Mouse (Mus musculus) G1E (cell line): ENCODE results near the gene Gm13539. TPM values are rescaled to one million over a fixed set of nuclear protein-coding genes. Genes with fewer than 3 reads are reported as not detected.
"Not testable (repeated sequence)": the region's sequence is repeated elsewhere in the genome, so short reads cannot be mapped to it uniquely, and the experiment has no call there.

Experiments used
- ATAC-seq: 2 replicates; pipeline ENCODE4 v1.8.0; 2016; ENCODE audit warnings: mild to moderate bottlenecking; ENCODE audit not compliant: insufficient number of reproducible peaks, poor library complexity, low FRiP score, severe bottlenecking; ENCODE audit errors: extremely low read depth
- DNase-seq: peaks from one replicate; pipeline ENCODE4 v3.0.0; 2012; ENCODE audit warnings: low spot score
- H3K27me3 ChIP-seq: 2 replicates; pipeline ENCODE4 v1.6.1; 2012; ENCODE audit warnings: mild to moderate bottlenecking, low read length, inconsistent platforms; ENCODE audit not compliant: insufficient read depth
- H3K36me3 ChIP-seq: replicated peaks from 2 replicates; pipeline ENCODE3; 2012; ENCODE audit warnings: mild to moderate bottlenecking, inconsistent platforms
- H3K4me1 ChIP-seq: 2 replicates; pipeline ENCODE4 v1.6.1; 2012; ENCODE audit warnings: low read depth, low read length, inconsistent platforms, mixed read lengths; ENCODE audit not compliant: insufficient read depth
- H3K4me3 ChIP-seq: 2 replicates; pipeline ENCODE4 v1.5.1; 2012; ENCODE audit warnings: low read depth, mild to moderate bottlenecking, inconsistent platforms, low read length, moderate library complexity, mixed read lengths
- H3K9me3 ChIP-seq: replicated peaks from 2 replicates; pipeline ENCODE4 v1.6.1; 2012; ENCODE audit warnings: inconsistent platforms
- CTCF ChIP-seq: IDR thresholded peaks from 2 replicates; pipeline ENCODE4 v1.5.1; 2012; ENCODE audit warnings: low read depth, low read length, inconsistent platforms, mixed read lengths
- GATA1 ChIP-seq: IDR thresholded peaks from 2 replicates; pipeline ENCODE4 v1.6.1; 2012; ENCODE audit warnings: borderline replicate concordance, low read length, inconsistent platforms, mixed read lengths
- GATA2 ChIP-seq: IDR thresholded peaks from 2 replicates; pipeline ENCODE4 v1.6.1; 2012; ENCODE audit warnings: low read depth, low read length, inconsistent platforms, borderline replicate concordance
- POLR2AphosphoS5 ChIP-seq: IDR thresholded peaks from 2 replicates; pipeline ENCODE4 v1.6.1; 2012; ENCODE audit warnings: low read depth, low read length, inconsistent platforms; ENCODE audit not compliant: insufficient replicate concordance
- TAL1 ChIP-seq: conservative IDR thresholded peaks from 2 replicates; pipeline ENCODE4 v1.6.1; 2012; ENCODE audit warnings: low read depth, low read length, inconsistent platforms, mixed read lengths
- polyA plus RNA-seq: library from polyadenylated mRNA; stranded (reverse); fragments of >175 nt; gene quantifications from 2 replicates; pipeline ENCODE4 v1.2.3, GENCODE M21; 2012
- total RNA-seq, 2 experiments: library from RNA; stranded (forward) in 1 of 2; stranded (reverse) in 1 of 2; fragments of 200-1000 nt in 1 of 2; fragments of >200 nt in 1 of 2; fragmentation: Nextera tagmentation in 1 of 2; gene quantifications; 2 replicates each; pipeline ENCODE4 v1.2.3; 2014 to 2017

Gm13539 gene
- total RNA-seq (2014; fragmentation: Nextera tagmentation) (not detected in 2 replicates), total RNA-seq (2017) (not detected in 2 replicates), polyA plus RNA-seq (not detected in 2 replicates)

GRCm38 (mm10) chr2:25781957-25782356, at the start of gene Gm13539:
Gm13539 (plus strand) TSS chr2:25782257.
- peaks cover 4% of the 10 kb centered on the region for H3K27me3 ChIP-seq
- no peaks in the 10 kb centered on the region for H3K36me3 ChIP-seq
- H3K4me3 ChIP-seq: no peak within 1 kb of the TSS
- H3K4me1 ChIP-seq: no peaks in the 10 kb centered on the region
- no peaks in the 10 kb centered on the region for H3K9me3 ChIP-seq
- ATAC-seq (no peak), DNase-seq (no peak)
- TF ChIP-seq TAL1: no peak
- no peak for TF ChIP-seq CTCF
- TF ChIP-seq GATA2: no peak
- TF ChIP-seq GATA1: no peak
- TF ChIP-seq POLR2AphosphoS5: no peak

GRCm38 (mm10) chr2:25733199-25733930, 48.7 kb upstream of the Gm13539 start:
- ATAC-seq (no peak), DNase-seq (no peak)
- H3K4me3 ChIP-seq: no peak overlapping the region
- H3K4me1 ChIP-seq: no peaks in the 10 kb centered on the region
- H3K27me3 ChIP-seq: 0 out of 2 replicates have a peak, but pooled peaks cover 2% of the 10 kb centered on the region
- H3K36me3 ChIP-seq: no peaks in the 10 kb centered on the region
- peaks cover 2% of the 10 kb centered on the region; the same call in 1 of the 2 replicates for H3K9me3 ChIP-seq
- TF ChIP-seq TAL1 (no peak), GATA2 (no peak), GATA1 (no peak), CTCF (no peak), POLR2AphosphoS5 (no peak)

GRCm38 (mm10) chr2:25736709-25737108, 45.3 kb upstream of the Gm13539 start, which contains the start of gene Obp2b:
Obp2b (plus strand) TSS chr2:25737009.
- H3K4me3 ChIP-seq, H3K27me3 ChIP-seq, H3K9me3 ChIP-seq, H3K4me1 ChIP-seq, DNase-seq, ATAC-seq, H3K36me3 ChIP-seq: not testable (repeated sequence)

GRCm38 (mm10) chr2:25741671-25742070, 40.4 kb upstream of the Gm13539 start:
- Histone ChIP-seq H3K36me3 (no peaks in the 10 kb centered on the region), H3K27me3 (no peaks in the 10 kb centered on the region), H3K4me1 (no peaks in the 10 kb centered on the region), H3K9me3 (peaks cover 7% of the 10 kb centered on the region; the same call in 1 of the 2 replicates), H3K4me3 (no peak overlapping the region)
- ATAC-seq: no peak
- no peak for TF ChIP-seq POLR2AphosphoS5
- no peak for TF ChIP-seq GATA1
- no peak for TF ChIP-seq CTCF
- no peak for TF ChIP-seq GATA2
- TF ChIP-seq TAL1: no peak
- no peak for DNase-seq

- DNase-seq (no peak), ATAC-seq (no peak)
- no peak overlapping the region for H3K4me3 ChIP-seq
- H3K4me1 ChIP-seq: no peaks in the 10 kb centered on the region
- H3K36me3 ChIP-seq: no peaks in the 10 kb centered on the region
- no peaks in the 10 kb centered on the region for H3K9me3 ChIP-seq
- H3K27me3 ChIP-seq: no peaks in the 10 kb centered on the region; the same call in 1 of the 2 replicates
- TF ChIP-seq TAL1 (no peak), POLR2AphosphoS5 (no peak), GATA2 (no peak)
Observed at GRCm38 (mm10) chr2:25754201-25754600, 27.9 kb upstream of the Gm13539 start.

GRCm38 (mm10) chr2:25758064-25758625, 23.9 kb upstream of the Gm13539 start:
- TF ChIP-seq CTCF (no peak), POLR2AphosphoS5 (no peak), GATA1 (no peak), TAL1 (no peak), GATA2 (no peak)
- Histone ChIP-seq H3K4me1 (no peaks in the 10 kb centered on the region), H3K4me3 (no peak overlapping the region), H3K27me3 (no peaks in the 10 kb centered on the region; the same call in 1 of the 2 replicates), H3K36me3 (no peaks in the 10 kb centered on the region), H3K9me3 (no peaks in the 10 kb centered on the region)
- ATAC-seq (no peak), DNase-seq (no peak)
